Mouse (Mus musculus) forebrain, embryonic 12.5 days (tissue): ENCODE data around the gene Prkch. TPM values are rescaled to one million over a fixed set of nuclear protein-coding genes. Genes with fewer than 3 reads are reported as not detected.

Experiments
- ATAC-seq: fragments of 200-750 bp; cut with Nextera tagmentation; 2 replicates; pipeline ENCODE4 v1.8.0; 2017; ENCODE audit warnings: moderate TSS enrichment; ENCODE audit not compliant: low FRiP score
- H3K27ac ChIP-seq: fragments of 300-500 bp; sonication (generic); 2 replicates; pipeline ENCODE4 v1.5.1; 2016; ENCODE audit warnings: mild to moderate bottlenecking
- H3K27me3 ChIP-seq: fragments of 300-500 bp; sonication (generic); 2 replicates; pipeline ENCODE4 v1.6.1; 2016; ENCODE audit warnings: mild to moderate bottlenecking
- H3K36me3 ChIP-seq: fragments of 300-500 bp; sonication (generic); replicated peaks from 2 replicates; pipeline ENCODE4 v1.6.1; 2016; ENCODE audit warnings: mild to moderate bottlenecking
- H3K4me1 ChIP-seq: fragments of 300-500 bp; sonication (generic); 2 replicates; pipeline ENCODE4 v1.6.1; 2016
- H3K4me2 ChIP-seq: fragments of 300-500 bp; sonication (generic); 2 replicates; pipeline ENCODE4 v1.6.1; 2016; ENCODE audit warnings: mild to moderate bottlenecking, moderate library complexity
- H3K4me3 ChIP-seq: fragments of 300-500 bp; sonication (generic); replicated peaks from 2 replicates; pipeline ENCODE4 v1.5.1; 2016; ENCODE audit warnings: mild to moderate bottlenecking
- H3K9ac ChIP-seq: fragments of 300-500 bp; sonication (generic); 2 replicates; pipeline ENCODE4 v1.6.1; 2016; ENCODE audit warnings: mild to moderate bottlenecking
- H3K9me3 ChIP-seq: fragments of 300-500 bp; sonication (generic); 2 replicates; pipeline ENCODE4 v1.6.1; 2016
- WGBS: fragments of 180-500 bp; shearing (Covaris S2); methylation state at CpG from one replicate; pipeline ENCODE4 v1.1.7; 2016; 5-methylcytosine and 5-hydroxymethylcytosine counted together
- polyA plus RNA-seq: library from polyadenylated mRNA; unstranded; fragments of >200 nt; fragmentation: Nextera tagmentation; extraction: Ambion mirVana; gene quantifications from 2 replicates; pipeline ENCODE4 v1.2.1, GENCODE M21; 2016

The Prkch gene
- polyA plus RNA-seq, 1 experiment from 2014 or later, result 6.0 TPM

- Histone ChIP-seq H3K4me1 (peaks cover 20% of the 10 kb centered on the region), H3K9ac (peak overlapping the region; percentile 67), H3K36me3 (no peaks in the 10 kb centered on the region), H3K27me3 (peaks cover 42% of the 10 kb centered on the region), H3K9me3 (no peaks in the 10 kb centered on the region), H3K4me3 (peak overlapping the region; percentile 62), H3K27ac (no peak overlapping the region), H3K4me2 (peak overlapping the region; percentile 87)
- peak; percentile 45 for ATAC-seq
- WGBS, result under 1% methylated on average over 33 of the region's 33 CpGs
These were observed 725 bp downstream of the Prkch start for GRCm38 (mm10) chr12:73585241-73585801.

- peak overlapping the region; percentile 87 for H3K4me2 ChIP-seq
- H3K9me3 ChIP-seq, result no peaks in the 10 kb centered on the region
- H3K4me1 ChIP-seq, result peaks cover 20% of the 10 kb centered on the region
- H3K4me3 ChIP-seq, result peak overlapping the region; percentile 62
- H3K27ac ChIP-seq, result no peak overlapping the region
- H3K36me3 ChIP-seq, result no peaks in the 10 kb centered on the region
- no peak overlapping the region for H3K9ac ChIP-seq
- ATAC-seq, result no peak
- H3K27me3 ChIP-seq, result peaks cover 37% of the 10 kb centered on the region
- WGBS, result under 1% methylated on average over 7 of the region's 7 CpGs
These were observed 1.3 kb downstream of the Prkch start for GRCm38 (mm10) chr12:73585850-73586249.

DNA sequence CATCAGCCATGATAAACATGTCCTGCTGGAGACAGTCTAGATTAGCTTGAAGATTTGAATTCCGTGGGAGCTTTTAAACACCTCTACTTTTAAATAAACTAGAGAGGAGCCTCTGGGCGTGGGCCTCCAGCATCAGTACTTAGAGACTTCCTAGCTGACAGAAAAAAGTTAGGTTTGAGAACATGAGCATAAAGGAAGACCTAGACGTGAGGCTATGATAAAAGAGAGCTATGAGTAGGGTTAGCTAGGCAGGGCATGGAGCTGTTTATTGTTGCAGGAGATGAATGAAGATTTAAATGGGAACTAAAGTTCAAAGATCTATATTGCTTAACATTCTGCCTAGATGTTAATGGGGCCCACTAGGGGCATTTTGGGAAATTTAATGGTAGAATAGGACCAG, 2.7 kb downstream of the Prkch start:
- peaks cover 34% of the 10 kb centered on the region for H3K27me3 ChIP-seq
- no peaks in the 10 kb centered on the region for H3K36me3 ChIP-seq
- H3K4me1 ChIP-seq, result peaks cover 20% of the 10 kb centered on the region
- ATAC-seq, result no peak
- WGBS, result 65% methylated on average over 3 of the region's 3 CpGs
- no peak overlapping the region for H3K9ac ChIP-seq
- no peak overlapping the region for H3K4me2 ChIP-seq
- no peak overlapping the region for H3K27ac ChIP-seq
- no peak overlapping the region for H3K4me3 ChIP-seq
- no peaks in the 10 kb centered on the region for H3K9me3 ChIP-seq

DNA sequence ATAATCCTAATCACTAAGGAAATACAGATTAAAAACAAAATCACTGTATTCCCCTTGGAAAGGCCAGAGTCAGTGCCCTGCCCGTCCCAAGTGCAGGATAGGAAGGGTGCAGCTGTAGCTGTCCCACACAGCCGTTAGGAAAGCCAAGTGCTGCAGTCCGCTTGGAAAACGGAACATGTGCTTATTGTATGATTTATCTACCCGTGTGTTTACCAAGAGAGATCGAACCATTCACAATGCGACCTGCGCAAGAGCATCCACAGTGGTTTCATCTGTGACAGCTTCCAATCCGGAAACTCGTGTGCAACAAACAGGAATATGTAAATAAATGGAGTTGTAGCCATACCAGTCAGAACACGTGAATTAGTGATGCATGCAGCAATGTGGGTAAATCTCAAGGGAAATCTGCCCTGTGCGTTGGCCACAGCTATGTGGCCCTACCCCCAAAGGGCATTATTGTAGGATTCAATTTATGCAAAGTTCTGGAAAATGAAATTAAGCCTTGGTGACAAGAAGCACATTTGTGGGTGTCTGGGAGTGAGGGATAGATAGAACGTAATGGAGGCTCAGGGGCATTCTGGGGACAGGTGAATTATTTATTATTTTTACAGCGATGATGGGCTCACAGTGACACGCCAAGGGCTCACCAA, 6.2 kb downstream of the Prkch start:
- Histone ChIP-seq H3K36me3 (no peaks in the 10 kb centered on the region), H3K4me1 (peaks cover 6% of the 10 kb centered on the region), H3K9ac (no peak overlapping the region), H3K4me3 (no peak overlapping the region), H3K27ac (no peak overlapping the region), H3K27me3 (peaks cover 12% of the 10 kb centered on the region), H3K4me2 (no peak overlapping the region), H3K9me3 (no peaks in the 10 kb centered on the region)
- 89% methylated on average over 15 of the region's 15 CpGs for WGBS
- ATAC-seq, result no peak

DNA sequence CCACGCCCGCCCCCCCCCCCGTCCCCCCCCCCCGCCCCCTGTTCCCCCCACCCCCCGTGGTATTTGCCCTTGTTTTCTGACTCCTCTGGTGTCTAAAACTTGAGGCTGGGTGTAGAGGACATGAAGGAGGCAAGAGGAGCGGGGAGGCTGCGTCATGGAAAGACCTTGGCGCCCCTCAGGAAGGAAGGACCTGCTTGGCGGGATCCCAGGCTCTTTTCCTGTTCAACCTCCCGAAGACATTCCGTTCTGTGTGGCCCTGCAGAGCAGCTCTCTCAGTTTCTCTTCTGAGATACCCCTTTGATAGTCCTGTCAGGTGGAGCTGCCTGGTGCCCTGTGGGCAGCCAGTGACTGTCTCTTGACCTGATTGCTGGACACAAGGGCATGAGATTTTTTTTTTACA, 7.0 kb downstream of the Prkch start:
- no peak overlapping the region for H3K4me2 ChIP-seq
- no peaks in the 10 kb centered on the region for H3K36me3 ChIP-seq
- no peaks in the 10 kb centered on the region for H3K4me1 ChIP-seq
- H3K9me3 ChIP-seq, result no peaks in the 10 kb centered on the region
- peaks cover 5% of the 10 kb centered on the region for H3K27me3 ChIP-seq
- H3K9ac ChIP-seq, result no peak overlapping the region
- H3K4me3 ChIP-seq, result no peak overlapping the region
- 72% methylated on average over 11 of the region's 11 CpGs for WGBS
- H3K27ac ChIP-seq, result no peak overlapping the region
- no peak for ATAC-seq

- Histone ChIP-seq H3K4me2 (no peak overlapping the region), H3K27ac (no peak overlapping the region), H3K4me1 (no peaks in the 10 kb centered on the region), H3K36me3 (no peaks in the 10 kb centered on the region), H3K27me3 (no peaks in the 10 kb centered on the region), H3K9ac (no peak overlapping the region), H3K4me3 (no peak overlapping the region), H3K9me3 (no peaks in the 10 kb centered on the region)
- no peak for ATAC-seq
- 89% methylated on average over 12 of the region's 12 CpGs for WGBS
These were observed 8.6 kb downstream of the Prkch start for GRCm38 (mm10) chr12:73593021-73593798.

DNA sequence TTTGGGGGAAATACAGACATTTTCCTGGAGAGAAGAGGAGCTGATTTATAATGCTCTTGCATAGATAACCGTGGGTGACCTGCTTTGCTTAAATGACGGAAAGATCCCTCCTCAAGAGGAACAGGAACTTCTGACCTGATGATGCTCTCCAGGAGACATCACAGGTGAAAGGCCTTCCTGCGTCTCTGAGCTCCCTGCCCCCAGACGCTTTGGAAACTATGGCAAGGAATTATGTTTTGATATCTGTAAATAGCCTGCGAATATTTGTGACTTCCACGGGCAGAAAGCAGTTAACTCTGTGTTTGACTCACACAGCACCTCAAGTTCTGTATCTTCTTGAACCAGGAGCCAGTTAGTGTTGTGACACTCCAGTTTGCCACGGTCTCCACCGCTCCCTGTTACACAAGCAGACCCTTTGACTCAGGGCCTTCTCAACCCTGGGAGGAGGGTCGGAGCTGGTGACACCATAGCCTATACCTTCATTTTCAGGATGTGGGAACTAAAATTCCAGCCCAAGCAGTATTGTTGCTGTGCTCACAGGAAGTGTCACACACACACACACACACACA, 9.7 kb downstream of the Prkch start:
- Histone ChIP-seq H3K36me3 (no peaks in the 10 kb centered on the region), H3K4me1 (no peaks in the 10 kb centered on the region), H3K27me3 (no peaks in the 10 kb centered on the region), H3K9me3 (no peaks in the 10 kb centered on the region), H3K27ac (no peak overlapping the region), H3K4me2 (no peak overlapping the region), H3K9ac (no peak overlapping the region), H3K4me3 (no peak overlapping the region)
- no peak for ATAC-seq
- WGBS, result 88% methylated on average over 9 of the region's 9 CpGs

- H3K36me3 ChIP-seq, result no peaks in the 10 kb centered on the region
- ATAC-seq, result no peak
- H3K4me2 ChIP-seq, result no peak overlapping the region
- H3K9ac ChIP-seq, result no peak overlapping the region
- no peaks in the 10 kb centered on the region for H3K27me3 ChIP-seq
- WGBS, result 81% methylated on average over 8 of the region's 8 CpGs
- H3K4me1 ChIP-seq, result peaks cover 2% of the 10 kb centered on the region; the same call in 1 of the 2 replicates
- no peak overlapping the region for H3K4me3 ChIP-seq
- H3K27ac ChIP-seq, result no peak overlapping the region
- no peaks in the 10 kb centered on the region for H3K9me3 ChIP-seq
These were observed 10.6 kb downstream of the Prkch start for GRCm38 (mm10) chr12:73595226-73595625.

DNA sequence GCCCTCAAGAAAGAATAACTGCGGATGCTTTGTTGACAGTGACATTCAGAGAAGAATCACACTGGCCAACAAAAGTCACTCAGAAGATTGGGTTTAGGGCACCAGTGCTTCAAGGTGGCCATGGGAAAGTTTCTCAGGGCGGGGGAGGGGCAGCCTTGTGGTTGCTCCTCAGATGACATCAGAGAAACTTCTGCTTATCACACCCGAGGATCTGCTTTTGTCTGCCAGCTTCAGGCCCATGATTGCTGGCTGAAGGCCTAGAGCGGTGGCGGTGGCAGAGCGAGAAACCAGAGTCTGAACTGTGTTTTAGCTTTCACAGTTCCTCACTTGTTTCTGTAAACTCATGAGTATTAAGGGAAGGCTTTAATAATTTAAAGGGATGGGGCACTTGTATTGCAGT, 13.6 kb downstream of the Prkch start:
- Histone ChIP-seq H3K27ac (no peak overlapping the region), H3K27me3 (no peaks in the 10 kb centered on the region), H3K4me2 (no peak overlapping the region), H3K9ac (no peak overlapping the region), H3K4me1 (peaks cover 9% of the 10 kb centered on the region), H3K9me3 (no peaks in the 10 kb centered on the region), H3K4me3 (no peak overlapping the region), H3K36me3 (no peaks in the 10 kb centered on the region)
- no peak for ATAC-seq
- WGBS, result 73% methylated on average over 6 of the region's 6 CpGs

GRCm38 (mm10) chr12:73600457-73600856, 15.9 kb downstream of the Prkch start:
- no peak overlapping the region for H3K4me2 ChIP-seq
- no peaks in the 10 kb centered on the region for H3K9me3 ChIP-seq
- H3K9ac ChIP-seq, result no peak overlapping the region
- H3K4me3 ChIP-seq, result no peak overlapping the region
- no peak for ATAC-seq
- WGBS, result 71% methylated on average over 4 of the region's 4 CpGs
- H3K27me3 ChIP-seq, result no peaks in the 10 kb centered on the region
- peaks cover 9% of the 10 kb centered on the region for H3K4me1 ChIP-seq
- no peaks in the 10 kb centered on the region for H3K36me3 ChIP-seq
- H3K27ac ChIP-seq, result no peak overlapping the region

GRCm38 (mm10) chr12:73602974-73603373, 18.4 kb downstream of the Prkch start:
- Histone ChIP-seq H3K27ac (no peak overlapping the region), H3K9ac (no peak overlapping the region), H3K36me3 (no peaks in the 10 kb centered on the region), H3K4me2 (no peak overlapping the region), H3K9me3 (no peaks in the 10 kb centered on the region), H3K4me3 (no peak overlapping the region), H3K4me1 (peaks cover 13% of the 10 kb centered on the region), H3K27me3 (no peaks in the 10 kb centered on the region)
- 90% methylated on average over 7 of the region's 7 CpGs for WGBS
- ATAC-seq, result no peak

DNA sequence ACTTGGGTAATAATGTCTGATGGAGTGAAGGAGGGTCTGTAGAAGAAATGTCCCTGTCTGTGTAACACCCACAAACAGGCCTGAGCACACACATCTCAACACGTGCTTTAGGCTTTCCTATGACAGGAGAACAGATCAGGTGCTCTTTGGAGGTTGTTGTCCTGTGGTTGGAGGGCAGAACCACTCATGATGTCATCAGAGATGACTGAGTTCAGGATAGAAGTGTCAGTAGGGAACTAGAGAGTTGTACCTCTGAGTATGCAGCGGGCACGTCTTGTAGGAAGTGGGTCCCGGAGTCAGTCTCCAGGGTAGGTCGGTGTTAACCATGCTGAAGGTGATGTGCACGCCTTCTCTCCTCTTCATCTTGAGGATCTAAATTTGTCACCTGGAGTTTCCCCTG, 19.1 kb downstream of the Prkch start:
- Histone ChIP-seq H3K36me3 (no peaks in the 10 kb centered on the region), H3K4me1 (peaks cover 13% of the 10 kb centered on the region), H3K27me3 (no peaks in the 10 kb centered on the region), H3K4me3 (no peak overlapping the region), H3K27ac (no peak overlapping the region), H3K4me2 (no peak overlapping the region), H3K9me3 (no peaks in the 10 kb centered on the region), H3K9ac (no peak overlapping the region)
- ATAC-seq, result no peak
- WGBS, result 96% methylated on average over 6 of the region's 6 CpGs
